Mouse (Mus musculus) inflammation-experienced regulatory T-cells, adult 6 months (primary cell): ENCODE measurements around the gene Ctdnep1. TPM values are rescaled to one million over a fixed set of nuclear protein-coding genes. Genes with fewer than 3 reads are reported as not detected.

ENCODE experiments used
- ATAC-seq: one replicate; pipeline ENCODE4 v1.8.0; 2017
- polyA plus RNA-seq, 3 experiments: library from polyadenylated mRNA; unstranded; fragments of 100-300 nt; shearing (Covaris generic); gene quantifications; one replicate each; pipeline ENCODE4 v1.2.1; 2017

The Ctdnep1 gene
- polyA plus RNA-seq, 3 experiments from 2014 or later: 25.8 to 35.6 (median 29.3) TPM

GRCm38 (mm10) chr11:70030651-70031320 lies 49.8 kb downstream of the Ctdnep1 start:
- no peak for ATAC-seq

- no peak for ATAC-seq
Observed at GRCm38 (mm10) chr11:70031321-70031670, 50.3 kb downstream of the Ctdnep1 start.

GRCm38 (mm10) chr11:70038174-70038573 lies 57.2 kb downstream of the Ctdnep1 start:
- ATAC-seq: no peak

- no peak for ATAC-seq
Observed at GRCm38 (mm10) chr11:70039631-70040030, 58.7 kb downstream of the Ctdnep1 start.

GRCm38 (mm10) chr11:70040184-70040583 lies 59.2 kb downstream of the Ctdnep1 start:
- ATAC-seq: no peak

Other genes with a start within 250 kb of the Ctdnep1 start
- 10 to 100 TPM; 27.3 to 28.4 (median 27.7) TPM for gene Polr2a, start 222.5 kb upstream of the Ctdnep1 start, polyA plus RNA-seq
- not detected for gene Slc35g3, start 219.2 kb upstream of the Ctdnep1 start, polyA plus RNA-seq
- 10 to 100 TPM in 2 of 3 experiments, 1 to 10 TPM in 1; 4.3 to 13.9 (median 11.8) TPM for gene Zbtb4, start 215.2 kb upstream of the Ctdnep1 start, polyA plus RNA-seq
- gene Chrnb1, start 185.2 kb upstream of the Ctdnep1 start, polyA plus RNA-seq: 1 to 10 TPM; 1.7 to 2.5 (median 1.8) TPM
- gene Fgf11, start 179.3 kb upstream of the Ctdnep1 start, polyA plus RNA-seq: not detected
- not detected for gene Tmem102, start 175.5 kb upstream of the Ctdnep1 start, polyA plus RNA-seq
- gene Gm39566, start 165.9 kb upstream of the Ctdnep1 start, polyA plus RNA-seq: not detected
- not detected for gene Spem2, start 162.7 kb upstream of the Ctdnep1 start, polyA plus RNA-seq
- not detected for gene Spem1, start 159.0 kb upstream of the Ctdnep1 start, polyA plus RNA-seq
- 1 to 10 TPM in 2 of 3 experiments, under 1 TPM in 1; 0.60 to 2.5 (median 1.2) TPM for gene Nlgn2, start 143.4 kb upstream of the Ctdnep1 start, polyA plus RNA-seq
- 100 to 1,000 TPM; 124 to 157 (median 131) TPM for gene Tmem256, start 142.6 kb upstream of the Ctdnep1 start, polyA plus RNA-seq
- gene Plscr3, start 134.8 kb upstream of the Ctdnep1 start, polyA plus RNA-seq: 10 to 100 TPM in 2 of 3 experiments, 1 to 10 TPM in 1; 7.3 to 20.2 (median 17.7) TPM
- under 1 TPM in 1 of 3 experiments, not detected in 2; 0.19 TPM for gene Tnk1, start 122.4 kb upstream of the Ctdnep1 start, polyA plus RNA-seq
- gene Tmem95, start 103.1 kb upstream of the Ctdnep1 start, polyA plus RNA-seq: not detected
- 1 to 10 TPM in 1 of 3 experiments, under 1 TPM in 2; 0.58 to 1.5 (median 0.59) TPM for gene Kctd11, start 99.8 kb upstream of the Ctdnep1 start, polyA plus RNA-seq
- 100 to 1,000 TPM; 229 to 289 (median 266) TPM for gene Acap1, start 85.6 kb upstream of the Ctdnep1 start, polyA plus RNA-seq
- gene 2810408A11Rik, start 80.2 kb upstream of the Ctdnep1 start, polyA plus RNA-seq: under 1 TPM; 0.39 to 0.98 (median 0.63) TPM
- gene Neurl4, start 80.1 kb upstream of the Ctdnep1 start, polyA plus RNA-seq: 1 to 10 TPM; 5.2 to 9.6 (median 9.0) TPM
- 100 to 1,000 TPM in 2 of 3 experiments, 10 to 100 TPM in 1; 91.9 to 128 (median 122) TPM for gene Gps2, start 67.3 kb upstream of the Ctdnep1 start, polyA plus RNA-seq
- gene Eif5a, start 59.2 kb upstream of the Ctdnep1 start, polyA plus RNA-seq: 1,000 to 10,000 TPM; 1,103 to 1,192 (median 1,160) TPM
- not detected for gene Ybx2, start 45.4 kb upstream of the Ctdnep1 start, polyA plus RNA-seq
- not detected for gene Slc2a4, start 33.0 kb upstream of the Ctdnep1 start, polyA plus RNA-seq
- 1 to 10 TPM in 1 of 3 experiments, not detected in 2; 1.1 TPM for gene Cldn7, start 16.4 kb upstream of the Ctdnep1 start, polyA plus RNA-seq
- 10 to 100 TPM; 61.5 to 78.3 (median 68.5) TPM for gene Elp5, start 1.4 kb downstream of the Ctdnep1 start, polyA plus RNA-seq
- gene Gabarap, start 10.0 kb downstream of the Ctdnep1 start, polyA plus RNA-seq: 100 to 1,000 TPM; 352 to 384 (median 366) TPM
- gene Phf23, start 14.6 kb downstream of the Ctdnep1 start, polyA plus RNA-seq: 10 to 100 TPM; 32.7 to 38.3 (median 36.0) TPM
- gene Dvl2, start 19.4 kb downstream of the Ctdnep1 start, polyA plus RNA-seq: 1 to 10 TPM; 2.5 to 5.0 (median 4.9) TPM
- 100 to 1,000 TPM; 110 to 132 (median 128) TPM for gene Acadvl, start 34.3 kb downstream of the Ctdnep1 start, polyA plus RNA-seq
- 10 to 100 TPM in 2 of 3 experiments, 1 to 10 TPM in 1; 7.1 to 14.6 (median 11.2) TPM for gene Dlg4, start 35.8 kb downstream of the Ctdnep1 start, polyA plus RNA-seq
- gene Asgr1, start 72.9 kb downstream of the Ctdnep1 start, polyA plus RNA-seq: not detected
- not detected for gene Asgr2, start 111.5 kb downstream of the Ctdnep1 start, polyA plus RNA-seq
- not detected for gene Mgl2, start 149.2 kb downstream of the Ctdnep1 start, polyA plus RNA-seq
- gene Clec10a, start 175.0 kb downstream of the Ctdnep1 start, polyA plus RNA-seq: under 1 TPM in 1 of 3 experiments, not detected in 2; 0.67 TPM
- gene Slc16a11, start 231.6 kb downstream of the Ctdnep1 start, polyA plus RNA-seq: under 1 TPM in 1 of 3 experiments, not detected in 2; 0.52 TPM
- gene Slc16a13, start 239.9 kb downstream of the Ctdnep1 start, polyA plus RNA-seq: 1 to 10 TPM; 2.3 to 4.3 (median 3.2) TPM
- gene Bcl6b, start 248.6 kb downstream of the Ctdnep1 start, polyA plus RNA-seq: under 1 TPM in 1 of 3 experiments, not detected in 2; 0.39 TPM